Mouse (Mus musculus): ENCODE data around the gene Pagr1a. TPM values are rescaled to one million over a fixed set of nuclear protein-coding genes. Genes with fewer than 3 reads are reported as not detected.

Gene Pagr1a
- polyA plus RNA-seq (2017; shearing (Covaris generic)), result 166 TPM

DNA sequence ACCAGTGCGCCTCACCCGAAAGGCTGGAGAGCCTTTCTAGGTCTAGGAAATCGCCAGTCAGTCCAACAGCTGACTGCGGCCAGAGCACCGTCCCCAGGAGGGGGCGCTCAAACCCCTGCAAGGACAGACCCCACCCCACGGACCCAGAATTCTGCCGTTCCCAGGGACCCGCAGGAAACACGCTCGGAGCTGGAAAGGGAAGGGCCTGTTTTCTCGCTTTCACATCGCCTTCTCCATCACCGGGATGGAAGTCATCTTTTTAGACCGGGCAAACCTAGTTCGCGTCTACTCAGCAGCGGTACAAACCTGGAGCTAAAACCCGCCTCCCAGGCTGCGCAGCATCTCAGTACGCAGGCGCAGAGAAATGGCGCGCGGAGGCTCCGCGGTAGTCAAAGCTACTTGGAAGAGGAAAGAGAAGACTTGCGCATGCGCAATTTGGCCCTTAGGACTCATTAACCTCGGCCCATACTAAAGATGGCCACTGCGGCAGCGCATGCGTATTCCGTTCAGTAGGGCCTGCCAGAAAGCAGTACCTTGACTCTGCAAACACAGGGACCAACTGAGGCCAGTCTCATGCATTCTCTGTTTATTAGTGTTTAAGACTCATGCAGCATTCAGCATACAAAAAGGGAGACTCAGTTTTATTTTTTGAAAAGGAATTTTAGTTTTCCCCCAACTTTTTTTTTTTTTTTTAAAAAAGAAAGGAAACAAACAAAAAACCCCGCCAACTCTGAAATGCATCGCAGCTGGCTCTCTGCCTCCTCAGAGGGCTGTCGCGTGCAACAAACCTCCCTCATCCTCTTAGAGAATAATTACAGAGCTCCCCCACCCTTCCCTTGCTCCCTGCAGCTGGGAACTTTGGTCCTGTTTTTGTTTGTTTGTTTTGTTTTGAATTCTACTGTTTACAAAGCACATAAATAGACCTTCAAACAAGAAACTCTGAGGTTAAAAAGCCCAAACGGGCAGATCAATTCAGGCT lies at the start of gene Pagr1a:
Gene Pagr1a, minus strand, starts transcription at position 382 of the 979 bp plus-strand sequence.

GRCm38 (mm10) chr7:127041851-127042672 lies 24.9 kb upstream of the Pagr1a start, which contains the start of gene Kif22:
Kif22 (minus strand) TSS chr7:127042471.

GRCm38 (mm10) chr7:127026984-127027726 lies 10.0 kb upstream of the Pagr1a start, which contains the start of gene Maz:
Maz (minus strand) TSS chr7:127027037.

DNA sequence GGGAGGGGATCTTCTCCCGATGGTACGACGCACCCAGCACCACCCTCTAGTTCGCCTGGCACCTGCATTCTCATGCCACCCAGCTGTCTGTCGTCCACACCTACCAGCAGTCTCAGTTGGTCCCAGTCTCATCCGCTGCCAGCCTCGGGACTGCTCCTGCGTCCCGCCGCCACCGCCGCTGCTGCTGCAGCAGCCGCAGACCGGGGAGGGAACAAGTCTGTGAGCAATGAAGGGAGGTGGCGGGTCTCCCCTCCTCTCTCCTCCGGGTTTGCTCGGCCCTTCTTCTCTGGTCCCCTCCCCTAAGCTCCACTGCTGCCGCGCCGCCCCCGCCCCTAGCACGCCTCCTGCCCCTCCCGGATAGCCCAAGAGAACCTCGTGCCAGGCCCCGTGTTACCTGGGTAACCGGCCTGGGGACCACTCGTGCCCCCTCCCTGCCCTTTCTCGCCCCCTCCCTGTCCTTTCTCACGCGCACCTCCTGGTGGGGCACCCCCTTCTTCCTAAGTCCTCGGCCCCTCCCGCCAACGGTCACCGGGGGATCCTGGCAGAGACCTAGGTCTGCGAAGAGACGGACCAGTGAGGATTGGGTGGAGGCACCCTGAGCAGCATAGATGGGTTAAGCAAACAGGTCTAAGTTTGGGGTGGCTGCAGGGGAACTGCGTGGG lies 3.9 kb upstream of the Pagr1a start, which contains the start of the genes Gm42742 and Prrt2:
Gene Gm42742, minus strand, starts transcription at position 197 of the 662 bp plus-strand sequence.
Gene Prrt2, minus strand, starts transcription at position 311 of the 662 bp plus-strand sequence.

GRCm38 (mm10) chr7:127016481-127016485 lies 869 bp downstream of the Pagr1a start, which contains the start of gene Pagr1b:
Pagr1b (minus strand) TSS chr7:127016484.

DNA sequence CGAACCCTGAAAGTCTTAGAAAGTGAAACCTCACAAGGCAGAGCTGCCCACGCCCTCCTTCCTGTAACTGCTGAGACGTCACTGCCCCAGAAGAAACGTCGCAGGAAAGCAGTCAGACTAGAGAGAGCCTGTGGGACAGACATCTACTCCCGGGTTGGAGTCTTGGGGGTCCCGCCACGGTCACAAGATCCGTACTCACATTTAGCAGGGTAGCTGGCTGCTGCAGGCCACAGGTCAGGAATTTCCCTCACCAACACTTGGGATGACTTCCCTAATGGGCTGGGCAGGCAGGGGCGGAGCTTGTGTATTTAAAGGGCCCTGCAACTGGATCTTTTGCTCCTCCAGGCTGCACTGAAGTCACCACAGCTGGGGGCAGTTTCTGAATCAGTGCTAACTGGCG lies 2.8 kb downstream of the Pagr1a start, which contains the start of gene Mvp:
Gene Mvp, minus strand, starts transcription at position 302 of the 400 bp plus-strand sequence.

DNA sequence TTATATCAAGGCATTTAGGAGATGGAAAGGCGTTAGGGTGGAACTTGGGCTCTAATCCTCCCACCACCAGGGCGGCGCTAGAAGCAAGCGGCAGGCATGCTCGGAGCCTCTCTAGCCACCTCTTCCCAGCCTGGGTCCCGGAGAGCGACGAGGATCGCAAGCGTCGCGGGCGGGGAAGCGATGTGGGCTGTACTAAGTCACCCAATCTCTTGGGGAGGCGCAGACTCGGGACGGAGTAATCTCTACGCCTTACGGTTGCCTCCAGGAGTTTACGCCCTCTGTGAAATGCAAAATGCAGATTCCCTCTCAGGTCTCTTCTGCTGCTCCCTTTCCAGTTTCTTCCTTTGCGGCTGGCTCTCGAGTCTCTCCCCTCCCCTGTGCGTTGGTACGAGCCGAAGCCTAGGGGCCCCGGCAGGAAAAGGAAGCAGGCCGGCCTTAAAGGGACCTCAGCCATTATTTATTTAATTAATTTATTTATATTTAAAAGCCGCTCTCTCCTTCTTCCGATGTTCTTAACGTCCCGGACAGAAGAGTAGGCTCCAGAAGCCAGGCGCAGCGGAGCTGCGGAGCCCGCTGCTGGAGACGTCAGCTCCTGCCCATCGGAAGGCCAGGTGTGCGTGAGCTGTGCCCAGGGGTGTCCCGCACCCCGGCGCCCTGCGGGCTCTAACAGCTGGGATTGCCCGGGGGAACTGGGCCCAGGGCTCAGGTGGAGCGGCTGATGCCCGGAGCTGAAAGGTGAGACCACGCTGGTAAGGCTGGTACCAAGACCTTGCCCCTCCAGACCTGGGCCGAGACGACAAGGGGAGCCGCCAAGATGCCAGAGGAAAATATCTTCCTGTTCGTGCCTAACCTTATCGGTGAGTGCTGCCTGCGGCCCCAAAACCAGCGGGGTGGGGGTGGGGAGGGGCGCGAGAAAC lies 40.9 kb downstream of the Pagr1a start, which contains the start of gene Cdiptos:
Gene Cdiptos, minus strand, starts transcription at position 149 of the 917 bp plus-strand sequence.

GRCm38 (mm10) chr7:126975893-126975949 lies 41.4 kb downstream of the Pagr1a start, which contains the start of gene Cdipt:
Cdipt (plus strand) TSS chr7:126975914.

Other genes starting within 250 kb of the Pagr1a start
- gene Ypel3, start 240.4 kb downstream of the Pagr1a start, polyA plus RNA-seq (2017; shearing (Covaris generic)), result 379 TPM
- 4.7 TPM for gene Tbx6, start 235.9 kb downstream of the Pagr1a start, polyA plus RNA-seq (2017; shearing (Covaris generic))
- gene Ppp4c, start 224.9 kb downstream of the Pagr1a start, polyA plus RNA-seq (2017; shearing (Covaris generic)), result 458 TPM
- gene Fam57b, start 219.7 kb downstream of the Pagr1a start, polyA plus RNA-seq (2017; shearing (Covaris generic)), result not detected
- gene 4930451I11Rik, start 185.7 kb downstream of the Pagr1a start, polyA plus RNA-seq (2017; shearing (Covaris generic)), result not detected
- gene Doc2a, start 169.9 kb downstream of the Pagr1a start, polyA plus RNA-seq (2017; shearing (Covaris generic)), result not detected
- 18.3 TPM for gene Hirip3, start 155.4 kb downstream of the Pagr1a start, polyA plus RNA-seq (2017; shearing (Covaris generic))
- gene Ino80e, start 155.0 kb downstream of the Pagr1a start, polyA plus RNA-seq (2017; shearing (Covaris generic)), result 103 TPM
- gene Taok2, start 132.6 kb downstream of the Pagr1a start, polyA plus RNA-seq (2017; shearing (Covaris generic)), result 71.5 TPM
- gene Tmem219, start 94.4 kb downstream of the Pagr1a start, polyA plus RNA-seq (2017; shearing (Covaris generic)), result 50.5 TPM
- 12.3 TPM for gene Kctd13, start 88.5 kb downstream of the Pagr1a start, polyA plus RNA-seq (2017; shearing (Covaris generic))
- not detected for gene Asphd1, start 67.8 kb downstream of the Pagr1a start, polyA plus RNA-seq (2017; shearing (Covaris generic))
- gene Sez6l2, start 66.8 kb downstream of the Pagr1a start, polyA plus RNA-seq (2017; shearing (Covaris generic)), result 0.65 TPM
- gene Cdipt, start 41.4 kb downstream of the Pagr1a start, polyA plus RNA-seq (2017; shearing (Covaris generic)), result 358 TPM
- gene Cdiptos, start 41.3 kb downstream of the Pagr1a start, polyA plus RNA-seq (2017; shearing (Covaris generic)), result 3.1 TPM
- gene Mvp, start 2.7 kb downstream of the Pagr1a start, polyA plus RNA-seq (2017; shearing (Covaris generic)), result 61.2 TPM
- 1.2 TPM for gene Pagr1b, start 868 bp downstream of the Pagr1a start, polyA plus RNA-seq (2017; shearing (Covaris generic))
- gene Gm42742, start 3.7 kb upstream of the Pagr1a start, polyA plus RNA-seq (2017; shearing (Covaris generic)), result 47.3 TPM
- gene Prrt2, start 3.9 kb upstream of the Pagr1a start, polyA plus RNA-seq (2017; shearing (Covaris generic)), result 27.4 TPM
- gene Maz, start 9.7 kb upstream of the Pagr1a start, polyA plus RNA-seq (2017; shearing (Covaris generic)), result 27.5 TPM
- gene Kif22, start 25.1 kb upstream of the Pagr1a start, polyA plus RNA-seq (2017; shearing (Covaris generic)), result 16.5 TPM
- not detected for gene Zg16, start 70.0 kb upstream of the Pagr1a start, polyA plus RNA-seq (2017; shearing (Covaris generic))
- gene AI467606, start 74.0 kb upstream of the Pagr1a start, polyA plus RNA-seq (2017; shearing (Covaris generic)), result 449 TPM
- 19.6 TPM for gene Qprt, start 104.9 kb upstream of the Pagr1a start, polyA plus RNA-seq (2017; shearing (Covaris generic))
- gene Spn, start 120.5 kb upstream of the Pagr1a start, polyA plus RNA-seq (2017; shearing (Covaris generic)), result 78.6 TPM
- gene Cd2bp2, start 178.7 kb upstream of the Pagr1a start, polyA plus RNA-seq (2017; shearing (Covaris generic)), result 89.7 TPM
- 11.7 TPM for gene Tbc1d10b, start 191.1 kb upstream of the Pagr1a start, polyA plus RNA-seq (2017; shearing (Covaris generic))
- 18.9 TPM for gene Mylpf, start 191.5 kb upstream of the Pagr1a start, polyA plus RNA-seq (2017; shearing (Covaris generic))
- gene Zfp553, start 215.7 kb upstream of the Pagr1a start, polyA plus RNA-seq (2017; shearing (Covaris generic)), result 26.7 TPM
- 480 TPM for gene Sept1, start 215.8 kb upstream of the Pagr1a start, polyA plus RNA-seq (2017; shearing (Covaris generic))
- 1.8 TPM for gene Zfp771, start 226.9 kb upstream of the Pagr1a start, polyA plus RNA-seq (2017; shearing (Covaris generic))
- 36.1 TPM for gene Dctpp1, start 243.4 kb upstream of the Pagr1a start, polyA plus RNA-seq (2017; shearing (Covaris generic))